Mouse (Mus musculus) cortical plate, adult 2 months (tissue): ENCODE measurements around the gene Rbm20. TPM values are rescaled to one million over a fixed set of nuclear protein-coding genes. Genes with fewer than 3 reads are reported as not detected.

Source experiments
- H3K27ac ChIP-seq: fragments of 200-500 bp; 2 replicates; pipeline ENCODE4 v1.5.1; 2012; ENCODE audit warnings: low read length, control low read depth, inconsistent platforms; ENCODE audit not compliant: insufficient read depth
- H3K4me1 ChIP-seq: fragments of 200-500 bp; 2 replicates; pipeline ENCODE4 v1.6.1; 2011; ENCODE audit warnings: low read length; ENCODE audit not compliant: control insufficient read depth, insufficient read depth
- H3K4me3 ChIP-seq: fragments of 200-500 bp; 2 replicates; pipeline ENCODE4 v1.5.1; 2011; ENCODE audit warnings: mild to moderate bottlenecking, low read length, control low read depth; ENCODE audit not compliant: insufficient read depth
- CTCF ChIP-seq: fragments of 200-500 bp; IDR thresholded peaks from 2 replicates; pipeline ENCODE4 v1.5.1; 2011; ENCODE audit warnings: mild to moderate bottlenecking, control low read depth, low read length; ENCODE audit not compliant: insufficient read depth; ENCODE audit errors: extremely low read depth
- POLR2A ChIP-seq: fragments of 200-500 bp; IDR thresholded peaks from 2 replicates; pipeline ENCODE4 v1.6.1; 2011; ENCODE audit warnings: mild to moderate bottlenecking, low read length, control low read depth; ENCODE audit not compliant: insufficient read depth; ENCODE audit errors: extremely low read depth
- polyA plus RNA-seq: library from polyadenylated mRNA; depleted of rRNA; stranded (reverse); fragments of >200 nt; gene quantifications from 2 replicates; pipeline ENCODE4 v1.2.3, GENCODE M21; 2012

The Rbm20 gene
- polyA plus RNA-seq, 1 experiment = 2.8 TPM

GRCm38 (mm10) chr19:53764688-53765478, 87.8 kb downstream of the Rbm20 start:
- peaks cover 2% of the 10 kb centered on the region for H3K4me1 ChIP-seq
- no peak overlapping the region for H3K4me3 ChIP-seq
- TF ChIP-seq POLR2A (no peak), CTCF (no peak)
- H3K27ac ChIP-seq = no peak overlapping the region

GRCm38 (mm10) chr19:53768478-53768877, 91.4 kb downstream of the Rbm20 start:
- H3K4me3 ChIP-seq = no peak overlapping the region
- no peak overlapping the region for H3K27ac ChIP-seq
- TF ChIP-seq CTCF = peak; percentile 74
- no peak for TF ChIP-seq POLR2A
- H3K4me1 ChIP-seq = peaks cover 2% of the 10 kb centered on the region

- H3K27ac ChIP-seq = no peak overlapping the region
- no peak overlapping the region for H3K4me3 ChIP-seq
- TF ChIP-seq POLR2A (no peak), CTCF (no peak)
- no peaks in the 10 kb centered on the region for H3K4me1 ChIP-seq
Observed at GRCm38 (mm10) chr19:53773937-53774640, 97.0 kb downstream of the Rbm20 start.

DNA sequence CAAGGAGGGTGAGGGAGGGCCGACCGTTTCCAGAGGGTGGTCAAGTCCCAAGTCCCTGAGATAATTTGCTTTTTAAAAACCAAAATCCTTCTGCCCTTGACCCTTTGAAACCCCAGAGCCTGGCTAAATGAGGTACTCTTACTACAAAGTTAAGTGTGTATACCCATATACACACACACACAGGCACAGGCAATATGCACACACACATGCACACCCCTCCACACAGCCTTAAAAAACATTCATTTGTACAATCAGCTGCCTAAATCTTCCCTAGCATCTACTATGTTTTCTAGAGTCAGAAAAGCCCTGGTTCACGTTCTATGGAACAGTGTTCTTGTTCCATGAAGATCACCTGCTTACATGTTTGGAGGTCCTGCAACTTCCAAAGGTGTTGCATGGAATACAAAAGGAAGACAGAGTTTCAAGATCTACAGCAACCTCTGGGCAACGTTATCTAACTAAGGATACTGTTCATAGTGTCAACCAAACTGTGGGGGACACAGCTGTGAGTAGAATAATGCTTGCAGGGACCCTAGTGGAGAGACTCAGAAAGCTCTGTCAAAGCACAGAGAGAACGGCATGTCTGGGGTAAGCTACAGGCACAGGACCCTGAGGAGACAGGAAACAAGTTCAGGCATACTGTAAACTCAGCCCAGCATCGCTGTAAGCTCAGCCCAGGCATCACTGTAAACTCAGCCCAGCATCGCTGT, 97.7 kb downstream of the Rbm20 start:
- H3K4me1 ChIP-seq = no peaks in the 10 kb centered on the region
- no peak overlapping the region for H3K27ac ChIP-seq
- TF ChIP-seq POLR2A = no peak
- TF ChIP-seq CTCF = no peak
- no peak overlapping the region for H3K4me3 ChIP-seq

DNA sequence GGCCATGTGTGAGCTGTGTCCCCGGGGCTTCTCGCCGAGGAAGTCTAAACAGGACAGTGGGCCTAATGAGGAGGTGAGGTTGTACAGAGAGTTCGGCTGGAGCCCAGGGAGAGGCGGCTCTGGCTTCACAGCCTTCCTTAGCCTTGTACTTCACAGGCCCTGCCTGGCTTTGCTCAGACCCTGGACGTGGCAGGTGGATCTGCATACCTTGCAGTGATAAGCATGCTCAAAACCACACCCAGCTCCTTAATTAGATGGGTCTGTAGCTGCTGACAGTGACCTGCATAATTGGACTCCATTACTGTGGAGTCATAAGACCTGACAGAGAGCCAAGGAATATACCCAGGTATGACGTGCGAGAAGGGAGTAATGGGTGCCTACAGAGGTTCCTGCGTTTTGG, 102.3 kb downstream of the Rbm20 start:
- TF ChIP-seq POLR2A (no peak), CTCF (no peak)
- no peaks in the 10 kb centered on the region for H3K4me1 ChIP-seq
- no peak overlapping the region for H3K4me3 ChIP-seq
- no peak overlapping the region for H3K27ac ChIP-seq

- no peak for TF ChIP-seq CTCF
- no peak for TF ChIP-seq POLR2A
- H3K4me3 ChIP-seq = no peak overlapping the region
- no peaks in the 10 kb centered on the region for H3K4me1 ChIP-seq
- H3K27ac ChIP-seq = no peak overlapping the region
Observed at GRCm38 (mm10) chr19:53779818-53780217, 102.7 kb downstream of the Rbm20 start.

- no peak overlapping the region for H3K4me3 ChIP-seq
- H3K27ac ChIP-seq = no peak overlapping the region
- TF ChIP-seq POLR2A (no peak), CTCF (no peak)
- H3K4me1 ChIP-seq = no peaks in the 10 kb centered on the region
Observed at GRCm38 (mm10) chr19:53780752-53781602, 103.9 kb downstream of the Rbm20 start.

DNA sequence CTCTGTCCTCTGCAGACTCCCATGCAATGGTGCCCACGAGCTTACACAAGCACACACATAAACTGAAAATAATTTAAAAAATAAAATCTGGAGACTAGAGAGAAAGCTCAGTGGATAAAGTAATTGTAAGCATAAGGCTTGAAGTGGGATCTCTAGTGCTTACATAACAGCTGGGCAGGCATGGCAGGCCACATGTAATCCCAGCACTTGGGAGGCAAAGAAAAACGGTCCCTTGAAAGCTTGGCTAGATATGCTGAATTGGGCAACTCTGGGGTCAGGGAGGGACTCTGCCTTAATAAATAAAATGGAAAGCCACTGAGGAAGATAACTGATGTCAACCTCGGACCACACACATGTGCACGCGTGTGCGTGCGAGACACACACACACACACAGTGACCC, 104.7 kb downstream of the Rbm20 start:
- peaks cover 2% of the 10 kb centered on the region for H3K4me1 ChIP-seq
- no peak for TF ChIP-seq POLR2A
- TF ChIP-seq CTCF = no peak
- no peak overlapping the region for H3K27ac ChIP-seq
- no peak overlapping the region for H3K4me3 ChIP-seq

- peaks cover 2% of the 10 kb centered on the region for H3K4me1 ChIP-seq
- no peak overlapping the region for H3K4me3 ChIP-seq
- TF ChIP-seq CTCF = no peak
- TF ChIP-seq POLR2A = no peak
- no peak overlapping the region for H3K27ac ChIP-seq
Observed at GRCm38 (mm10) chr19:53785352-53785751, 108.2 kb downstream of the Rbm20 start.
